Mouse (Mus musculus) erythroblast, embryonic 14.5 days (primary cell): ENCODE data around the gene Dnah7b.

ENCODE experiments used
- GATA1 ChIP-seq: IDR thresholded peaks from 2 replicates; pipeline ENCODE4 v1.6.1; 2012; ENCODE audit warnings: low read length, inconsistent platforms, mixed read lengths
- TAL1 ChIP-seq: IDR thresholded peaks from 3 replicates; pipeline ENCODE4 v1.6.1; 2012; ENCODE audit warnings: low read length, inconsistent platforms, mixed read lengths

DNA sequence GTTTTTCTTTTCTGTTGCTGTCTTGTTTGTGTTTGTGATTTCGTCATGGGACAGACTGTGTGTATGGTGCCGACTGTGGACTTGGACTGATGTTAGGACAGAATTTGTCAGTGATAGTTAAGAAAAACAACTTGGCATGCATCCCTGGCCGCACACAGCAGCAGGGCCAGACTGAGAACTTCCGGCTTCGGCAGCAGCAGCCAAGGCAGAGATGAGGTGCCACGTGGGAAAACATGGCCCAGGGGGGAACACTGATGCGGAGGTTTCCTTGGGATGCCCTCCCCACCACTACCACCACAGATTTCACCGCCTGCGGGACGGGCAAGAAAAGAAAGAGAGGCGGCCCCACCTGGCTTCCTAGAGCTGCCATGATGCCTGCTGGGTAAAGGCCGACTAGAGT, 205.8 kb downstream of the Dnah7b start:
- TF ChIP-seq GATA1 = no peak
- TF ChIP-seq TAL1 = no peak
